Mouse (Mus musculus): ENCODE results near the gene Col6a6. TPM values are rescaled to one million over a fixed set of nuclear protein-coding genes. Genes with fewer than 3 reads are reported as not detected.

Col6a6 gene
- polyA plus RNA-seq (2017; shearing (Covaris generic)) = 0.22 TPM

DNA sequence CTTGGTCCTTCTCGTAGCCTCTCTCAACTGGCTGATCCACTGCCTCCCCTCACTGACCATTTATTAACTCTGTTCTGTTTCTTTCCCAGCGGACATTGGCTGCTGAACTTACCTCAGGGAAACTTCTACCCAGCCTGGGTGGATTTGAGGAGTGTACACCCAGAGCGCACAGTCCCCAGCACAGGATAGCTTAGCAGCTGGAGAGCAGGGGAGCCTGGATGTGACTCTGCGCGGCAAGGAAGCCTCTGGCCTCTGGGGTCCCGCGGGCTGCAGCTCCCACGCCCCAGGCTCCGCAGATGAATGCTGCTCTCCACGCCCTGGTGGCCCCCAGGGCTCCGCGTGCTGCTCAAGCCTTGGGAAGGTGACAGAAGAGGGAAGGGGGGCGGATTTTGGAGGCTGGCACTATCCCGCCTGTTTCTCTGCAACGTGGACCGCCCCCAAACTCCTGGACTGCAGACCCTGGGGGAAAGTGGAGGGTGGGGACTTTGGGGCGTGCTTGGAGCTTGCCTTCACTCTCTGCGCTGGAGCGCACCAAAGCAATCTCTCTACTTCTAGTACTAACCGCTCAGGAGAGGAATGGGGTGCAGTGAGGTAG, at the start of gene Col6a6:
Col6a6 (minus strand) TSS at position 370 of the 595 bp plus-strand sequence.

DNA sequence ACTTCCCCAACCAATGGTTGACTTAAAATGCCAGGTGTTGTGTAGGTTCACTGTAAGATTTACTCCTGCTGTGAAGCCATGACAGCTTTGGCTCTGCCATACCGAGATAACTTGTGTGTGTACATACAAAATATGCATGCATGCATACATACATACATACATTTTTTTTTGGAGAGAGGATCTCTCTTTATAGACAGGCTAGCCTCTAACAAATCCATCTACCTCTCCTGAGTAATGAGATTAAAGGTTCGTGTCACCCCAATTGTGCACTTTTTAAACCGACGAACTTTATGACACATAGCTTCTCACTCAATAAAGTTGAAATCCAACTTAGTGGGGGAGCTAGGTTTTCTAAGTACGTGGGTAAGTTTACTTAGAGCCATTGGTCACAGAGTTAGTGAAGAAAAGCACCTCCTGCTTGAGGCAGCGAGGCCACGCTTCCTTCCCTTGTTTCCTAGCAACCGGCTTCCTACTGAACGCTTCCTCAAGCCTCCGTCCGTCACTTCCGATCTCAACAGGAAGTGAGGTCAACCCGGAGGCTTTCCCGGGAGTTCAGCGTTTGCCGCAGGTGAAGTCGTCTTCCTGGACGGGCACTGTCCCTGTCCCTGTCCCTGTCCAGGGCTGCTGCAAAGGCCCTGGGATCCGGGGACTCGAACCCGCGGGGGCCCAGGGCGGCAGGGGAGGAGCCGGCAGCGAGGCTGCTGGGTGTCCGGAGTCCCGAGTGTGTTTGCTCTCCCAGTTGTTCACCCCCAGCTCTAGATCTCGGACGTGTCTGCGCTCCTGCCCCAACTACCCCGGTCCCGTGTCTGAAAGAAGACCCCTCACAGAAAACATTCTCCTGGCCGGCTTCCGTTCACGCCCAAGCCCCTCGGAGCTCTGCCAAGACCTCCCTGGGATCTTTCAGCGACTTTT, 185.2 kb downstream of the Col6a6 start, which contains the start of gene Pik3r4:
Pik3r4 (plus strand) TSS at position 519 of the 912 bp plus-strand sequence.

Other genes starting within 250 kb of the Col6a6 start
- 26.8 TPM for gene Pik3r4, start 185.2 kb downstream of the Col6a6 start, polyA plus RNA-seq (2017; shearing (Covaris generic))
- not detected for gene Col6a5, start 132.5 kb upstream of the Col6a6 start, polyA plus RNA-seq (2017; shearing (Covaris generic))